ENCODE assay signal across 8 mouse cellular contexts in genomic region chr3:38886890-38887355, GRCm38 (mm10). TPM values are rescaled to one million over a fixed set of nuclear protein-coding genes. Genes with fewer than 3 reads are reported as not detected.
DNase-seq lines count a peak whose midpoint lies in the region; ATAC-seq and TF ChIP-seq lines count a peak whose summit lies in the region.

Gene Fat4, plus strand, starts transcription at chr3:38886940.

- H3K27ac ChIP-seq in kidney, embryonic 15.5 days: peak within 1 kb of the TSS; percentile 95
- H3K27ac ChIP-seq in embryonic facial prominence, embryonic 12.5 days: peak within 1 kb of the TSS; percentile 95
- peak within 1 kb of the TSS; percentile 96 for H3K27ac ChIP-seq in hindbrain, embryonic 16.5 days (ENCODE audit: low read depth, low read length)
- peak within 1 kb of the TSS; percentile 90 for H3K27ac ChIP-seq in lung, postnatal 0 days (ENCODE audit: low read length)

- H3K4me1 ChIP-seq in kidney, embryonic 15.5 days: peaks cover 52% of the 10 kb centered on the region
- no peaks in the 10 kb centered on the region for H3K4me1 ChIP-seq in G1E (ENCODE audit: insufficient read depth, low read depth, low read length)
- peaks cover 27% of the 10 kb centered on the region for H3K4me1 ChIP-seq in embryonic facial prominence, embryonic 12.5 days
- peaks cover 21% of the 10 kb centered on the region for H3K4me1 ChIP-seq in hindbrain, embryonic 16.5 days (ENCODE audit: control insufficient read depth, insufficient read depth, low read depth, low read length)
- H3K4me1 ChIP-seq in lung, postnatal 0 days (ENCODE audit: insufficient read depth, low read depth, low read length): peaks cover 10% of the 10 kb centered on the region; the same call in 1 of the 2 replicates

- ATAC-seq in kidney, embryonic 15.5 days (replicated peaks; ENCODE audit: low FRiP score): no peak
- ATAC-seq in G1E (ENCODE audit: extremely low read depth, insufficient number of reproducible peaks, low FRiP score, poor library complexity, severe bottlenecking): no peak
- no peak for ATAC-seq in embryonic facial prominence, embryonic 12.5 days (ENCODE audit: insufficient number of reproducible peaks, insufficient read depth, low FRiP score, low TSS enrichment)
- ATAC-seq in hindbrain, embryonic 16.5 days: 0 out of 2 replicates have a peak, but pooled peaks have one; percentile 4
- no peak for ATAC-seq in lung, postnatal 0 days

- TF ChIP-seq EP300 in lung, postnatal 0 days (IDR thresholded peaks at IDR 0.05): no peak

- H3K4me3 ChIP-seq in kidney, embryonic 15.5 days (replicated peaks): peak within 1 kb of the TSS; percentile 68
- H3K4me3 ChIP-seq in G1E (ENCODE audit: low read depth, low read length): peak within 1 kb of the TSS; percentile 26; the same call in 1 of the 2 replicates
- H3K4me3 ChIP-seq in embryonic facial prominence, embryonic 12.5 days: peak within 1 kb of the TSS; percentile 78
- peak within 1 kb of the TSS; percentile 80 for H3K4me3 ChIP-seq in hindbrain, embryonic 16.5 days (ENCODE audit: low read length)
- H3K4me3 ChIP-seq in lung, postnatal 0 days (ENCODE audit: low read depth, low read length): peak within 1 kb of the TSS; percentile 86

- no peak for TF ChIP-seq CTCF in G1E (IDR thresholded peaks at IDR 0.05; ENCODE audit: low read depth, low read length)
- TF ChIP-seq CTCF in lung, postnatal 0 days (IDR thresholded peaks at IDR 0.05): no peak

- H3K4me2 ChIP-seq in kidney, embryonic 15.5 days: peak within 1 kb of the TSS; percentile 96
- H3K4me2 ChIP-seq in embryonic facial prominence, embryonic 12.5 days (replicated peaks): peak within 1 kb of the TSS; percentile 69
- peak within 1 kb of the TSS; percentile 93 for H3K4me2 ChIP-seq in hindbrain, embryonic 16.5 days (ENCODE audit: low read length)
- peak within 1 kb of the TSS; percentile 90 for H3K4me2 ChIP-seq in lung, postnatal 0 days (replicated peaks; ENCODE audit: low read depth, low read length)

- H3K27me3 ChIP-seq in kidney, embryonic 15.5 days: no peaks in the 10 kb centered on the region
- H3K27me3 ChIP-seq in G1E (ENCODE audit: insufficient read depth, low read length): no peaks in the 10 kb centered on the region
- H3K27me3 ChIP-seq in embryonic facial prominence, embryonic 12.5 days: no peaks in the 10 kb centered on the region
- H3K27me3 ChIP-seq in hindbrain, embryonic 16.5 days (replicated peaks; ENCODE audit: control insufficient read depth, insufficient read depth, low read length): no peaks in the 10 kb centered on the region
- H3K27me3 ChIP-seq in lung, postnatal 0 days (replicated peaks; ENCODE audit: insufficient read depth, low read length): peaks cover 6% of the 10 kb centered on the region; the same call in 1 of the 2 replicates

- peak within 1 kb of the TSS; percentile 64 for H3K9ac ChIP-seq in kidney, embryonic 15.5 days
- peak within 1 kb of the TSS; percentile 94 for H3K9ac ChIP-seq in embryonic facial prominence, embryonic 12.5 days
- peak within 1 kb of the TSS; percentile 91 for H3K9ac ChIP-seq in hindbrain, embryonic 16.5 days (ENCODE audit: low read depth, low read length)
- peak within 1 kb of the TSS; percentile 48 for H3K9ac ChIP-seq in lung, postnatal 0 days (replicated peaks; ENCODE audit: low read depth)

- peaks cover 34% of the 10 kb centered on the region for H3K36me3 ChIP-seq in kidney, embryonic 15.5 days
- H3K36me3 ChIP-seq in G1E (replicated peaks): no peaks in the 10 kb centered on the region
- H3K36me3 ChIP-seq in embryonic facial prominence, embryonic 12.5 days: peaks cover 37% of the 10 kb centered on the region
- peaks cover 7% of the 10 kb centered on the region; the same call in 1 of the 2 replicates for H3K36me3 ChIP-seq in hindbrain, embryonic 16.5 days (ENCODE audit: control insufficient read depth, insufficient read depth, low read length)
- H3K36me3 ChIP-seq in lung, postnatal 0 days (ENCODE audit: insufficient read depth, low read length): no peaks in the 10 kb centered on the region

- no peak for DNase-seq in kidney, adult 9 months
- no peak for DNase-seq in G1E (ENCODE audit: low spot score)
- peak; percentile 14 for DNase-seq in lung, postnatal 0 days (ENCODE audit: low spot score)
- no peak for DNase-seq in retina, embryonic 14.5 days (ENCODE audit: low spot score)
- DNase-seq in natural killer cell, adult 2 months (ENCODE audit: low spot score in 2 of 2): no peak

- no peaks in the 10 kb centered on the region for H3K9me3 ChIP-seq in kidney, embryonic 15.5 days (replicated peaks)
- peaks cover 74% of the 10 kb centered on the region for H3K9me3 ChIP-seq in G1E (replicated peaks)
- H3K9me3 ChIP-seq in embryonic facial prominence, embryonic 12.5 days: no peaks in the 10 kb centered on the region
- H3K9me3 ChIP-seq in hindbrain, embryonic 16.5 days (ENCODE audit: control insufficient read depth, low read length): no peaks in the 10 kb centered on the region
- no peaks in the 10 kb centered on the region for H3K9me3 ChIP-seq in lung, postnatal 0 days (ENCODE audit: low read length)

- under 1% methylated on average over 29 of the region's 29 CpGs for WGBS in kidney, embryonic 15.5 days
- WGBS in embryonic facial prominence, embryonic 12.5 days: under 1% methylated on average over 29 of the region's 29 CpGs
- under 1% methylated on average over 29 of the region's 29 CpGs for WGBS in hindbrain, embryonic 16.5 days
- under 1% methylated on average over 29 of the region's 29 CpGs for WGBS in lung, postnatal 0 days

RNA-seq across cellular contexts. Expression of gene Fat4, which starts in this region (rescaled TPM):
- polyA plus RNA-seq in kidney, embryonic 15.5 days (2015; fragmentation: Nextera tagmentation; extraction: Ambion mirVana): 6.9 and 8.2 TPM in 2 replicates
- total RNA-seq in G1E (2014; fragmentation: Nextera tagmentation) (not detected in 2 replicates), G1E (2017) (0.06 and 0.22 TPM in 2 replicates)
- not detected in 2 replicates for polyA plus RNA-seq in G1E (2012)
- polyA plus RNA-seq in embryonic facial prominence, embryonic 12.5 days (2016; fragmentation: Nextera tagmentation; extraction: Ambion mirVana): 18.3 and 20.4 TPM in 2 replicates
- 6.8 and 7.2 TPM in 2 replicates for polyA plus RNA-seq in hindbrain, embryonic 16.5 days (2015; fragmentation: Nextera tagmentation; extraction: Ambion mirVana)
- polyA plus RNA-seq in lung, postnatal 0 days (2015; fragmentation: Nextera tagmentation; extraction: Ambion mirVana): 3.3 and 3.5 TPM in 2 replicates

Comparison
In these comparisons a context has a peak if more than half of its experiments do, and no peak if none do; other contexts are left out.
1. H3K4me3 ChIP-seq: peak in every context shown above with its lines; median percentile 86 in lung, postnatal 0 days; 80 in hindbrain, embryonic 16.5 days; 78 in embryonic facial prominence, embryonic 12.5 days; 68 in kidney, embryonic 15.5 days; 26 in G1E.